Mouse (Mus musculus) layer of hippocampus, postnatal 36 days (tissue): ENCODE data around the gene Pcsk5. TPM values are rescaled to one million over a fixed set of nuclear protein-coding genes. Genes with fewer than 3 reads are reported as not detected.
A peak's percentile ranks its signal among the peaks of the same experiment; 100 is the strongest.
"Not testable (repeated sequence)": the region's sequence is repeated elsewhere in the genome, so short reads cannot be mapped to it uniquely, and the experiment has no call there.

Source experiments
- DNase-seq, 2 experiments: peaks; one replicate each; pipeline ENCODE4 v3.0.0; 2022
- total RNA-seq, 2 experiments: library from RNA; stranded (reverse); gene quantifications; 2 replicates each; pipeline ENCODE4 v1.2.3; 2021

Pcsk5 gene
- total RNA-seq, 2 experiments from 2014 or later, result 13.9 to 15.0 TPM

DNA sequence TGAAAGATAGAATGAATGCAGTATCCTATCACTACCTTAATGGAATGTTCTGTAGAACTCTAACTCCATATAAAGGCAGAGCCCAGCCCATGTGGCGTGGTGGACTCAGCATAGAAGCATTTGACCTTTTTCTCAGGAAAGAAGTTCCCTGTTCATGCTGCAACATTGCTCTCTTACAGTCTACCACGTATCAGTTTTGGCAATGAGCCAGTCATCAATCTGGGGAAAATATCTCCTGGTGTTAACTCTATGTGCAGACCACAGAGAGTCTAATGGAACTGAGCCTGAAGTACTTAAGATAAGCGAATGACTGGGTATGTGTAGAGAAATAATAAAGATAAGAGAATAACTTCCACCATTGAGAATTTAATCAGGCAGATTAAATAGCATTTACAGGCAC is 270.2 kb downstream of the Pcsk5 start:
- no peak for DNase-seq

DNA sequence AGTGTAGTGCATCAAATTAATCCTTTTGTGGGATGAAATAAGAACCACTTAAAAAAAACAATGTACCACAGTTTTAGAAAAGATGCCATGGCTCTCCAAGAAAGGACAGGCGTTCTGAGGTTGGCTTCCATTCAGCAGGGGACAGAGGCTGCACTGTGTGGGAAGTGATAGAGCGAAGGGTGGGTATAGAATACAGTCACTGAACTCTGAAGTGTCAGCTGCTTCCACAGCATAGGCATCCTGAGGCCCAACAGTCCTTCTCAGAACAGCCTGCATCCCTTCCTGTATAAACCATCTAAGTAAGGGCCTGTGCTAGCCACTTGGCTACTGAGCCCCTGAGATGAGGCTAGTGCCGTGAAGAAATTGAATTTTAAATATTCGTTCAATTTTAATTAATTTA is 271.3 kb downstream of the Pcsk5 start:
- no peak for DNase-seq

DNA sequence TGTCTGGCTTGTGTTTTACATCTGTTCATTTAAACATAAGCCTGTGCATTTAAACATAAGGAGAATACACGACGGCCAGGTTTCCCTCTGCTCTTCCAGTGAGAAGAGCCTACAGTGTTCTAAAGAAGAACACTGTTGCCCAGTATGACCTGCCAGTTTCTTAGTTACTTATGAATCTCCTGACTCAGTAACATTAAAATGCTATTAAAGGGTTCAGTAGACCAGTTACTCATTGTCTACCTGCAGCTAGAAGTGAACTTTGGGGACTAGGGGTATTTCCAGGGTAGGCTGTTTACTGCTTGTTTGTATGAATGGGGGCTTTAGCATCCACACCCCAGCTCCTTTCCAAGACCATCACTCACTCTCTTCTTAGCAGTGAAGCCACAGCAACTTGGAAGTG is 278.7 kb downstream of the Pcsk5 start:
- DNase-seq, result no peak

DNA sequence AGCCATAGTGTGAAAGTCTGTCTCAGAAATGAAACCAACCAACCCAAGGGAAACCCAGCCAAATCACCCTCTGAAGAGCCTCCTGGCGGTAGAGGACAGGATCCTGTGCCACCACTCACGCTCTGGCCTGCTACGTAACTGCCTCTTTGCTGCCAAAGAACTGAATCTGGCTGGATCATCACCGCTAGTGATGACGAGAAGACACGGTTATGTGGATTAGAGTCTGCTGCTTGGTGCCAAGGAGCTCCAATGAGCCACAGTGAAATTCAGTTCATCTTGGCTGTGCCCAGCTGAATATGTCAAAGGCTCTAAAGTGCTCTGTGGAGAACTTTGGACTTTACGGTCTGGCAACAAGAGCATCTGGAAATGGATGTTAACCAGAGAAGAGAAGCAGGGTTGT is 282.3 kb downstream of the Pcsk5 start:
- DNase-seq, result no peak

DNA sequence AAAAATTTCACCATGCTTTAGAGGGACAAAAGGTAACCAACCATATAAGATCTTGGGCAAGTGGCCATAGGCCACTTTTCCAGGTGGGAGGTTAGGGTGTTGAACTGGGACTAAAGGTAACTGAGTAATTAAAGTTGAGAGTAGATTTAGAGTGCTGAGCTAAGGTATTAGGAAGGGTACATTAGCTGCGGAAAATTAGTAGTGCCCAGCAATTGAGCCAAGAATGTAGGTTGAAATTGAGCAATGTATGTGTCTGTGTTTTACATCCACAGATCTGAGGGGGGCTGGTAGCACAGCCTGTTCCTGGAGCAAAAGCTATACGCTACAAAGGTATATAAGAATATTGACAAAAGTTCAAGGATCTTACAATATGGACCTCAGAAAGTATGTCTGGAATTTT is 282.9 kb downstream of the Pcsk5 start:
- no peak for DNase-seq

DNA sequence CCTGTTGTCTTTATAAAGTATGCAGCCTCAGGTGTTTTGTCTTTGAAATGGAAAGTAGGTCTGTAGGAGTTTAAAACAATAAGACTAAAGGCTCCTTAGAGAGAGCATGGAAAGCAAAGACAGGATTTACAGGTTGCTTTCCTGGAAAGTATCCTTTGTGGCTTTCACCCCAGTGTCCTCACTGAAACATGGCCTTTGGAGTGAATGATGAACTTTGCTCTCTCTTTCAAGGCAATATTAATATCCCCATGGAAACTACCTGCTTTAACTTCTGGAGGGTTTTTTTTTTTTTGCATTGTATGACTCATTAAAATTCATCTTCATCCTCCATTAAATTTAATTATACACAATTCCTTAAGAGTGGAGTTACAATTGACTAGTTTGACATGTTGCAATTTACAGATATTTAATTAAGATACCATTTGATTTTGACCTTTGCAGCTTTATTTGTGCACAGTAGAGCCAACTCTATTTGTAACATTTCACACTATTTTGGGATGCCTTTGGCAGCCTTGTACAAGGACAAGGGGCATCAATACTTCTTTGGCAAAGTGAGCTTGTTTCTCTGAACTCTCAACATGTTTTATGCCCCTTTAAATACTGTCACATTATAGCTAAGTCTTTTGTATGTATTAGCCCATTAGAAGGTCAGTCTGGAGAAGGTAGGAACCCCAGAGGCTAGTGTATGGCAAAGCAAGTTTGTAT is 283.9 kb downstream of the Pcsk5 start:
- DNase-seq, result no peak

DNA sequence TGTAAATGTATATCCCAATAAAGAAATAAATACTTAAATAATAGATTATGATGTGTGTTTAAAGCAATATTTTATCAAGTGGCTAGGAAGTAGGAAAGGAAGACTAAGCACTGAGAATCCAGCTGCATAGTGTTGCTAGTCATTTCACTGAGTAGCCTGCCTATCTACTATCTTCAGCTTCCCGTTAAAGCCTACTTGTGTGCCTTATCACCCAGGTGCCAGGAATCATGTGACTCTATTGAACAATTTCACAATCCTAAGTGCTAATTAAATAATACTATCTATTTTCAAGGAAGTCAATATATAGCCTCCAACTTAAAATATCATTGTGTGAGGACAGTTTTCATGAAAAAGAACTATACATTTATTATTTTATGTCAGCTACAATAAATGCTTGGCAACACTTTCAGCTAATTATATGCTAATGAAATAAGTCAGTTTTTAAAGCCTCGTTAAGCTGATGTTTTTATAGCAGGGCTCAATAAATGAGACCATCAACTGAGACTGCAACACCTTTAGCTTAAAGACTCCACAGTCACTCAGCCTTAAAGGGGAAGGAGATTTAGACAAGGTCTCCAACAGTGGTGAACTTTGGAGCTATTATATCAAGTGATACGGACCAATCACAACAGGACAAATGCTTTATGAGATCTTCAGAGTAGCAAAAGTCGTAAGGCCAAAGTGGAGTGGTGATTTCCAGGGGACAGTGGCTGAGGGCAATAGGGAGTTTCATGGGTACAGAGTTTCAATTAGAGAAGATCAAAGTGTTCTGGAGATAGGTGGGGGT is 308.5 kb downstream of the Pcsk5 start:
- no peak for DNase-seq

DNA sequence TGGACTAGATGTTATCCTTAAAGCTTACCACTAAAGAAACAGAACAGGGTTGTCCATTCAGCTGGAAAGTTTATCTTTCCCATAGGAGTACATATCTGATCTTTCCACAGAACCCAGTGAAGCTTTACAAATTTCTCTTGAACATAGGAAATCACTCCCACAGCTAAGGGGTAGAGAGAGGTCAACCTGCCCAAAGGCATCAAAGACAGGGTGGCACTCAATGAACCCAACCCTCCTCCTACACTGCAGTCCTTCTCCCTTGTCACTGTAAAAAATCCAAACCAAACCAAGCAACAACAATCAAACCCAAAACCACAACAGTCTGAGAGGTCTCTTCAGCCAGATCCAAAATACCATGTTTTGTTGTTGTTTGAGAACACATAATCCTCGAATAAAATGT is 311.9 kb downstream of the Pcsk5 start:
- DNase-seq, result no peak

DNA sequence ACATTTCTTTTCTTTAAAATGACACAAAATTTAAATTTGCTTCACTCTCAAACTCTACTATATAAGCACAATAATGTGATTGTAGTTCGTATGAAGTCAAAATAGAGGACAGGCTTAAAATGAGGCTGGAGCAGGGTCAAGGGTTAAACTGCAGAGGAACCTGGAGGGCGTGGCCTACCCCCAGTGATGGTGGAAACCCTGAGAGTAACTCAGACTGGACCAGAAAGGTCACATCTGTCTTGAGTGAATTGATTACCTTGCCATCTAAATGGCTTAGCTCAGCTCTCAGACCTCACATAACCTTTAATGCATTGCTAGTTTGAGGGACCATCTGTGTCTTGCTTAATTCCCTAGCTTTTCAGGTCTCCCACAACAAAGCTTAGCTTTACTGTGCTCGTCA is 323.0 kb downstream of the Pcsk5 start:
- DNase-seq, result no peak

DNA sequence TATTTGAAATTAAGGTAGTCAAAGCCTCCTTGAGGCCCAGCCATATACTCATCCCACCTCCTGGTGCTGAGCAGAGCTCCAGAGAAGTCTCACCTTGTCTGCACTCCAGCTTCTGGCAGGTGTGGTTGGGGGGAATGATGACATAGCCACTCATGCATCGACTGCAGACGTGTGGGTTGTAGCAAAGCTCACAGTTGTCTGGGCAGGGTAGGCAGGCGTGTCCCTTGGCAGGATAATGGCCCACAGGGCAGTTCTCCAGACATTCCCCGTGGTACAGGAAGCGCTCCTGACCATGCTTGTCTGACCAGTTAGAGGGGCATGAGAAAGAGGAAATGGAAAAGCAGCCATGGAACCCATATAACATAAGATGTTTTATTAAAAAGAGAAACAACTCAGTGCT is 326.1 kb downstream of the Pcsk5 start:
- DNase-seq, result no peak

DNA sequence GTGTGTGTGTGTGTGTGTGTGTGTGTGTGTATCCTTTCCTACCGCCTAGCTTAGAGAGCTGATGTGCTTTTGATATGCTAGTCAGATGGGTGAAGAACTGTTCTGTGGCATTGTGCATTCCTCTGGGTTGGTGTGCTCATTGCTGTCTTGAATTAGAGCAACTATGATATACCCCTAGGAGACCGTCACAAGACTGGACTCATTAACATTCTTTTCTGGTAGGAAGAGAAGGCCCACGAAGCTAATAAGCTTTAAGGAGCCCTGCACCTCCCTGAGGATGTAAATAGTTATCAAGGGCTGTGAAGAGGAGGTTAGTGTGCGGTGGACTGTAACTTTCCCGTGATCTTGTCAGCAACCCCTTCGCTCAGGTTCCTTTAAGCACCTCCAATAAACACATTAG is 333.2 kb downstream of the Pcsk5 start:
- no peak for DNase-seq

DNA sequence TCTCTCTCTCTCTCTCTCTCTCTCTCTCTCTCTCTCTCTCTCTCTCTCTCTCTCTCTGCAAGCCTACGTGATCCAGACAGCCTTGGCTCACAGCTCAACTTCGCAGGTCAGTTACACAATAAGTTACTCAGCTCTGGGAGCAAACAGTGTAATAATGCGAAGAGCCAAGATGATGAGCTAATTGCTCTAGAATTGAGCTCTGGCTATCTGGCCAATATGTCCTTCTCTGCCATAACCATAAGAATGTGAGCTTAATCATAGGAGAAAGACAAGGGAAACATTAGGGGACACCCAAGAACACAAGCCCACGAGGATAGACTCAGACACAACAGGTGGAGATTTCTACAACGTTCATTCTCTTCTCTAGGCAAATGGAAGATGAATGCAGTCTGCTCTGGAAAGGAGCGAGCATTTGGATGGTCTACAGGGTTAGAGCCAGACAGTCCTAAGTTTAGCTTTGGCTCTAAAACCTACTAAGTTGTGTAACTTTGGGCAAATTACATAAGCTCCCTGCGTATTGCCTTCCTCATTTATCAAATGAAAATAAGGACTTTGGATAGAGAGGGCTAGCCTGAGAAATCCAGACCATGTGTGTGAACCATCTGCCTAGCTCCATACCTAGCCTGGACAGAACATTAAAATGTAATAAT is 338.7 kb downstream of the Pcsk5 start:
- DNase-seq, result no peak

DNA sequence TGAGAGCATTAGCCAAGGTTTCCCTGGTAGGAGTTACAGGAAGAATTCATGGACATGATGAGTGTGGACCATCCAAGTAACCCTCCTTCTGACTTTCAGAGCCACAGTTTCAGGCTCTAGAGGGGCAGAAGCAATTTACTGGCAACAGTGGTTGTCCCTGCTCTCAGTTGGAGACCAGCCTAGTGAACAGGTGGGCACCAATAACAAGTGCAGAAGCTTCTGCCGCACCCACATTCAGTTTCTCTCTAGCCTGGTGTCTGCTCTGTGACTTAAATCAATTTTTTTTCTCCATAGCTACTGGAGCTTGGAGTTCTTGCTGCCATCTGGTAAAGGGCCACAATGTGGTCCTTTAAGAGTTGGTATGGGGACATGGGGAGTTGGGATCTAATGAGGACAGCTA is 341.3 kb downstream of the Pcsk5 start:
- DNase-seq, result peak in 1 of 2 experiments; percentile 26

DNA sequence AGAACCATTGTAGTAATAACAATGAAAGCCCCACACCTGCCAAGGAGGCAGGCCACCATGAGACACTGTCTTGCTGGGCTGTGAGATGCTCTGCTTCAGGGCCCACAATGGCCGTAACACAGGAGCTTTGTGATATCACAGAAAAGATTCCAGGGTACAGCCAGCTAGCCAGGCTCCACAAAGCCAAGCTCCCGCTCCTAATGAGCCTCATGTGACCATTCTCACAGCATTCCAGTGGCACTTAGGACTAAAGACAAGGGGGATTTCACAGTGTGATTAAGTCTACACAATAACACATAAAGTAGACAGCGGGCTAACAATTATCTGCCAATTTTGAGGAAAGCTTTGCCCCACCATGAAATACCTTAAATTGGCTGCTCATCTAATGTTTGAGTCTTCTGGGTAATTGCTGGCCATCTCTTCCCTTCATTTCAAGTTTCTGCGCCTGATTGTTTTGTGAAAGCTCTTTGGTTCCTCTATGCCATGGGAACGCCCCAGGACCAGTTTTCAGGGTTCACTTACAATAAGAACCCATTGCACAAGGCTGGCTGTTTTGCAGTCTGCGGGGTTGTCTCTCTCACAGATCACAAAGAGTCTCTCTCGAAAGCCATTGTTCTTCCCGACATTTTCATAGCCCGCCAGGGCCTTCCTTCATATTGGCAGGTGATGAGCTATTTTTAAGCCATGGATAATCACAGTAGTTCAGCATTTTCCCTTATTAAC is 345.4 kb downstream of the Pcsk5 start:
- DNase-seq, result no peak

DNA sequence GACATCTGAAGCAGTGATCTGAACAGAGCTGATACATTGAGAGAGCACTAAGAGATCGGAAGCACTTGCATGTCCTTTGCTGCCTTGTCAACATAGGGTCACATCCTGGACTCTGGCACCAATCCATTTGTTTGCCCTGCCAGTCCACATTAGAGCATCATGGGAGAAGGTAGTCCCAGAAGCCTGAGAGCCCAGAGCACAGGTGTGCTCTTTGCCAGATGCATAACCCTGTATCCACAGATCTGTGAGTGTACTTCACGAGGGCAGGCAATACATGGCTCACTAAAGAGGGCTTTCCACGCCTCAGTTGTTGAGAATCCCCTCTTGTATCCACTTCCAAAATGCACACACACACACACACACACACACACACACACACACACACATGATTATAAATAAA is 346.1 kb downstream of the Pcsk5 start:
- DNase-seq, result no peak

DNA sequence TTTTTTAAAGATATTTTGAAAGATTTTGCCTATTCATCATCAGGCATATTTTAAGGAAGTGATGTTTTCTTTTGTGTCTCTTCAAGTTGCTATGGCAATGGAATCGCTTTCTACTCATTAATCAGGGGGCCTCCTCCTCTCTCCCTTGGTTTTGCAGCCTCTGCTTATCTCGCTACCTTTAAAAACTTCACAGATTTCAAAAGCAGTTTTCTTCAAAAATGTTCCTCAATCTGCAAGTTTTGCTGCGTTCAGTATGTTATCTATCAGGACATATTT is 347.6 kb downstream of the Pcsk5 start:
- no peak for DNase-seq

DNA sequence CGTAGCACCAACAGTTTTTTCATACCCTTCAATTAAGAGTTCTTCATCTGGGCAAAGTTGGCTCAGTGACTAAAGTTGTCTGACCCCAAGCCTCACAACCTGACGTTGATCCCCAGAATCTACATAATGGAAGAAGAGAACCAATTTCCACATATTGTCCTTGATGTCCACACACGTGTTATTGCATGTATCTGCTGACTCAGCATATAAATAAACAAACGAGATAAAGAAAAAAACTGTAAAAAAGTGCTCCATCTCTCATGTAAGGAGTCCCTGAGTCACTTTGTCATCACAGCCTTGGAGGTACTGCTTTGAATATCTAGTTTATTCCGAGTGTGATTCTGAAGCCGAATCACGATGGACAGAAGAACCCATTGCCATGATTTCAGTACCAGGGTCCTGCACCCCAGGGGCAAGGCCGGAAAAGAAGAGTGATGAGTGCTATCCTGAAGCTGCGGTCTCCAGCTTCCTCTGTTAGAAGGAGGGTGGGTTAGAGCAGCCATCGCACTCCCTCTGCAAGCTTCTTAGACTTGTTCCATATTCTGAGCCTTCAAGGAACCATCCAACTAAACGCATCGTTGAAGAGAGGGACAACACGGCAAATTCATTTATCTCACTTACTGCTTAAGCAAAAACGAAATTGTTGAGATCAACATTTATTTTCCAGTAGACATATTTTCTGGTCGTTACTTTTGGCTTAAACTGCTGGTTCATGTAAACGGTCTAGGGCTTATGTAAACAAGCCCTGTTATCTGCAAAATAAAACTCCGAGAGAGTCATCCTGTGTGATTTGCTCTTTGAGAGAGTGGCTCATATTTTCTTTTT is 348.2 kb downstream of the Pcsk5 start:
- no peak for DNase-seq

DNA sequence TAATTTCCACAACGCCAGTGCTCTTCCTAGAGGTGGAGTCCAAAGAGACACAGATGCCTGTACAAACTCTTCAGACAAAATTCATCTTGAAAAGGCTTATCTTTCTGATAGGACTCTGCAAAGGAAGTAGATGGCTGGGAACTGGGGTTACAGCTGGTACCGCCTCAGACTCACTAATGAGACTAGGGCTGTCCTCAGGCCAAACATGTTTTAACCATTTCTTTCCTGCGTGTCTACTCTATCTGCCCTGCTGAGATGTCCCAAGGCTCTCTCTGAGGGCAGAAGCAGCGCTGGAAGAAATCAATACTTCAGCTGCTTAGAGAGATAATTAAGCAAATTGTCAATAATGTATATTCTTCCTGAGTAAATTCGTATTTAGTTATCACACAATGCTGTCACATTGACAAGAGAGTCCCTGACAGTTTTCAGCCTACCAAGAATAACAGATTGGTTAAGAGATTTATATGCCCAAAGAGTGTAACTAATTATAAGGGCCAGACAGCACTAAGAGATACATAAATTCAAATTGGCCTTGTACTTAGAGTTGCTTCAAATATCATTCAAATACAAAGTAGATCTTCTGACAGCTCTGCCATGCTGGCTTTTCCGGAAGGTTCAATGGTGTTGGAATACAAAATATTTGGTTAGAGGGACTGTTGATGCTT is 355.2 kb downstream of the Pcsk5 start:
- DNase-seq, result no peak

DNA sequence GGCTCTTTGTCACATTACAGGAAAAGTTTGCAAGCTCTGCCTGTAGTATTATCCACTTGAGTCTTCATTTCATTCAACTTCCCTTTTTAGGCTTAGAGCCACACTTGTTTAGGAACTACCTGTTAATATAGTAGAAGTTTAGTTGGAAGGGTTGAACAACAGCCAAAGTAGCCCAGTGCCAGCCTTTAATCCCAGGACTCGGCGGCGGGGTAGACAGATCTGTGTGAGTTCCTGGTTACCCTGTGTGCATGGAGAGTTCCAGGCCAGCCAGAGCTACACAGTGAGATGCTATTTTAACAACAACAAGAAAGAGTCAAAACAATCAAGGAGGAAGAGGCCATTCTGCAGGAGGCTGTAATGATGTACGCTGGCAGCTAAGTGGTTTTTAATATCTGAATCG is 358.0 kb downstream of the Pcsk5 start:
- no peak for DNase-seq

DNA sequence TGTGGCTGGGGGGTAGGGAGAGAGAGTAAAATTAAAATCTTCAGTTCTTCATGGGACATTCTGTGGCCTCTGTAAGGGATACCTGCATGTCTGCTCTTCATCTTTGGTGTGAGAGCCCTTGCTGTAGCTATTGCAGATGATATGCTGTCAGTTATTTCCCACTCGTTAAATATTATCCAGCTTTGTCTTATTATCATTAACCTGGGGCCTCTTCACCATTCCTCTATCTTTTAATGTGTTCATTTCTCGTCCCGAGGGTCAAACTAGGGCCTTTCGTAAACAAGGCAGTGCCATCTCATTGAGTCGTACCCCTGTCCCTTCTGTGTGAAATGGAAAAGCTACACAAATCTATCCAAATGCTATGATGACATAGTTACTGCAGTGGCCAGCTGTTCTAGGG is 361.4 kb downstream of the Pcsk5 start:
- no peak for DNase-seq

DNA sequence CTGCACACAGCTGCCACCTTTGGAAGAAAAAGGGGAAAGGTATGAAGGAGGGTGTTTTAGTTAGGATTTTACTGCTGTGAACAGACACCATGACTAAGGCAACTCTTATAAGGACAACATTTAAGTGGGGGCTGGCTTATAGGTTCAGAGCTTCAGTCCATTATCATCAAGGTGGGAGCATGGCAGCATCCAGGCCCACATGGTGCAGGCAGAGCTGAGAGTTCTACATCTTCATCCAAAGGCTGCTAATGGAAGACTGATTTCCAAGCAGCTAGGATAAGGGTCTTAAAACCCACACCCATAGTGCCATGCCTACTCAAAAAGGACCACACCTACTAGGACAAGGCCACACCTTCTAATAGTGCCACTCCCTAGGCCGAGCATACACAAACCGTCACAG is 364.3 kb downstream of the Pcsk5 start:
- DNase-seq, result not testable (repeated sequence)

DNA sequence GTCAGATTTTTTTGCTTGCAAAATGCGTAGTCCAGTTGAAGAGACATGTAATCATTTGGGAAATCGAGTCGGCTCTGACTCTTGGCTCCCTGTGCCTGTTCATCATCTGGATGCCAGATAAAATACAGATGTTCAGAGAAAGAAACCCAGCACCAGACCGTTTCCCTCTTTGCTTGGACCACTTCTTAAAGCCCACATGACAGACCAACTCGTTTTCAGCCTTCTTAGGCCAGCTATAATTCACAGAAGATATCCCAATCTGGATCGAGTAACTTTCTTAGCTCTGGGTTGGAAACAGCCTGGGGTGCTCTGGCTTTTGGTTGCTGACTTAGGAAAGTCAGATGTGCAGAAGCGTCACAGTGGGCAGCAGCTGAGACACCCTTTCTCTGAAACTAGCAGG is 365.6 kb downstream of the Pcsk5 start:
- no peak for DNase-seq
